Mouse (Mus musculus) left cerebral cortex, adult 18-20 months (tissue): ENCODE results near the gene Plekha3. TPM values are rescaled to one million over a fixed set of nuclear protein-coding genes. Genes with fewer than 3 reads are reported as not detected.

Source experiments
- DNase-seq, 2 experiments: peaks; one replicate each; pipeline ENCODE4 v3.0.0; 2021 to 2022; ENCODE audit warnings: low spot score in 2 of 2, mixed read lengths in 1 of 2
- long read RNA-seq, 2 experiments: library from polyadenylated mRNA; stranded (forward); transcript quantifications; one replicate each; pipeline ENCODE4 v2.0.0; 2021
- total RNA-seq, 2 experiments: library from RNA; stranded (reverse); gene quantifications; 2 replicates each; pipeline ENCODE4 v1.2.3; 2021

Gene Plekha3
- 10 to 100 TPM; 39.9 to 43.4 TPM for total RNA-seq
- long read RNA-seq, experiment 1, transcript Plekha3-201 (8 exons, 2,534 nt), result major isoform, 75 of 82 reads
- long read RNA-seq, experiment 1, partial matches to known transcripts, result 2 of 82 reads
- long read RNA-seq, experiment 1, other reads (novel, unspliced or antisense), result 5 of 82 reads
- long read RNA-seq, experiment 2, transcript Plekha3-201 (8 exons, 2,534 nt), result major isoform, 57 of 58 reads
- long read RNA-seq, experiment 2, partial matches to known transcripts, result 0 of 58 reads
- long read RNA-seq, experiment 2, other reads (novel, unspliced or antisense), result 1 of 58 reads

DNA sequence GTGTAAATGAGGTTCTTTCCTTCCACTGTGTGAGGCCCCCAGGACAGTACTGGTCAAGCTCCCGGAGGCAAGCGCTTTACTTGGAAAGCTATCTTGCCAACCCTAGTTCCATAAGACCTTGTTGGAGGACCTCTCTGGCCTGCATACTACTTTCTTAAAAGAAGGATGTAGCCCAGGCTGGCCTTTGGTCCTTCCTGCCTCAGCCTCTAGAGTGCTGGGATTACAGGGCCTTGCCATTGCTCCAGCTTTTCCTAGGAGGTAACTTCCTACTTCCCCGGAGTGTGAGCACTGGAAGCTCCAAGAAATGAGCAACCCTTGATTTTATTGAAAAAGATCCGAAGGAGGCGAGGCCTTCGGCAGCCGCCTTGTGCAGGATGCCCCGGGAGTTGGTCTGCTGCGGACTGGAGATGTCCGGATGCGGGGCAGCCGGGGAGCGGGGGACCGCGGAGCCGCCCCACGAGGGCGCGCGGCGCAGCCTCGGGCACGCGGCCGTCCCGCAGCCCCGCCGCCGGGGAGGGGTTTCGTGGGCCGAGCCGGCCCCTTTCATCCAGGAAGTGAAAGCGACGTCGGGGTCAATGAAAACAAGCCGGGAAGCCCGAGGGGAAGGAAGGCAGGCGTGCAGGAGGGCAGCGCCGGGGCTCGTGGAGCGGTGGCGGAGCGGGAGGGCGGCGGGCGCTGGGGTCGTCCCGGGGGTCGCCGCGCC, at the start of gene Plekha3:
Gene Plekha3 (plus strand): TSS at position 557 of the 703 bp plus-strand sequence.
- peak; percentile 80 to 88 for DNase-seq

DNA sequence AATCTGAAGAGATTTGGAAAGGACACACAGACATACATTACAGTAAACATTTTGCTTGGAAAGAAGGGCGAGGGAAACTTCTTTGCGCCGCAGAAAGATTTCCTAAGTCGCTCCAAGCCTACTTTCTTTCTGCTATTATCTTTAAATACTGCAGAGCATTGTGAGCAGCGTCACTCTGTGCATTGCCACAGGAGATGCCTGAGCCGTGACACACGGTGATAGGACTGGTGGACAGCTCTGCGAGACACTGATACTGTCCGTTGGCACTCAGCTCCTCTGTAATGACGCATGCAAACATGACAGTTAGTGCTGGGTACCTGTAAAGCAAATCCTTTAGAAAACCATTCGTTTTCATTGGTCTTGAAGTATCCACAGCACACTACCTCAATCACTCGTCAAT, 44.8 kb upstream of the Plekha3 start:
- no peak for DNase-seq

DNA sequence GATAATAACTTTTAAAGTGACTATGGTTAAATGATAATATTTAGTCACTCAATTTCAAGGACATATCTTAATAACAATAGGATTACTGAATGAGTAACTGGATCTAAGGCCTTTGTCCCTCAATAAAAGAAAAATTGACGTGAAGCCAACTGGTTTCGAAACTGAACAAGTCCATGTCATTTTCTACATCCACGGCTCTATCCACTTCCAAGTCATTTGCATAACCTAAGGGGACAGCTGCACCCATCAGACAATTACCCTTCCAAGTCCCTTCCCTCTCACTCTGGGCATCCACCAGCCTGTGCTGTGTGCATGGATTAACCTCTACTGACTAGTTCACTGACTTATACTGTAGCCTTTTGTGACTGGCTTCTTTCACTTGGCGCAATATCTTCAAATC, 43.5 kb upstream of the Plekha3 start:
- DNase-seq, result no peak

- DNase-seq, result no peak
Measured at GRCm38 (mm10) chr2:76639637-76640036, 35.4 kb upstream of the Plekha3 start.

DNA sequence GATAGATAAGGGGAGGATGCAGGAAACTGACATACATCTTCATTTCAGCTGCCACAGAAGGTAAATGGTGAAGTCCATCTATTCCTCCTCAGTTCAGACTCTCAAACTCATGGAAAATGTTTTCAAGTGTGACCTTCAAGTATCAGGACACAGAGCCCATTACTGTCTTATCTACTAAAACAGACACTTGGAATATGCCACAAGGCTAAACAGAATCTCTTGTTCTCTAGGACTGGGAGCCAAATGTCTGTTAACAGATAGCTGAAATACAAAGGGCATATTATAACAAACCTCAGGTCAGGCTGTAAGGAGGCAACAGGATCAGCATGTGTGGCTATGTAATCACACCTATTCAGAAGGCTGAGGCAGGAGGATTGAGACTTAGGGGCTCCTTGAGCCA, 31.3 kb upstream of the Plekha3 start:
- DNase-seq, result no peak

DNA sequence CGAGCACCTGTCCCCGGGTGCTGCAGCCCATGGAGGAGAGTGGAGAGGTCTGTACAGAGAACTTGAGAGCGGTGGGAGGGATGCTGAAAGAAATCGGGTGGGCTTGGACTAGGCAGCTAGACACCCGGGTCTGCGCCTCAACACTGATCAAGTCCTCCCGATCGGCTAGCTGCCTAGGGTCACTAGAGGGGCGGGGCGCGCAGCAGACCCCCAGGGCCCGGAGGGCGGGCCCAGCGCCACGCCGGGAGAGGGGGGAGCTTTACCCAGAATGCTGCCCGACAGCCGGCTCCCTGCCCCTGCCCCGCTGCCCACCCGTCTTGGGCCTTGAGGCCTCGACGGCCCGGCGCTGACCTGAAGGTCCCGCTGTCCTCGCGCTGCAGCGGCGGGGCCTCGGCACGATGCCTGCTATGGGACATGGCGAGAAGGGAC, 27.6 kb upstream of the Plekha3 start:
- no peak for DNase-seq

DNA sequence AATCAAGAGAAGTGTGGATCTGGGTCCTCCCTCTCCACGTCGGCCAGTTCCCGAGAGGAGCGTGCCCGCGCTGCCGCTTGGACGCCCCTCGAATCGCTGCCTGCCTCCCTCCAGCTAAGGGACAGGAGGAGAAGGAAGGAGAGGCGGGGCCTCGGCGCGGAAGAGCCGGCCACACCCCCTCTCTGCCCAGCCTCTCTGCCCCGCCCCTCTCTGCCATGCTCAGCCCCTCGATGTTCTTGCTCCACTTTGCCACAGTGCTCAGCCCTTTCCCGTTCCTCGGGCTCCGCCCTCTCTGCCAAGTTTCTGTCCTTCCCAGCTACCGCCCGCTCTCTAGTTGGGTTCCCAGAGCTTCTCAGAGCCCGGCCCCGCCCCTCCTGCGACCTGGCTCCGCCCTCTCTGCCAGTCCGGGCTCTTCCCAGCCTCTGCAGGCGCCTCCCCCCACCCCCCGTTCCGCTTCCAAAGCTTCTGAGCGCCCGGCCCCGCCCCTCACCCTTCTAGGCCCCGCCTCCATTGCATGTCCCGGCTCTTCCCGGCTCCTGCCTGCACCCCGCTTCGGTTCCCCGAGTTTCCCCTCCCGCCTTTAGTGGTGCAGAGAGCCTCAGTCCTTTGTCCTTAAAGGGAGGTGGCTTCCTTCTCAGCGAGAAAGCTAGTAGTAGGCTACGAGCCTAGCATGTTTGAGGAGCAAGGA, 27.1 kb upstream of the Plekha3 start, which contains the start of the genes Prkra and Pjvk:
Gene Prkra (minus strand): TSS at position 133 of the 688 bp plus-strand sequence.
Gene Pjvk (plus strand): TSS at position 594 of the 688 bp plus-strand sequence.
- peak; percentile 92 to 94 for DNase-seq

DNA sequence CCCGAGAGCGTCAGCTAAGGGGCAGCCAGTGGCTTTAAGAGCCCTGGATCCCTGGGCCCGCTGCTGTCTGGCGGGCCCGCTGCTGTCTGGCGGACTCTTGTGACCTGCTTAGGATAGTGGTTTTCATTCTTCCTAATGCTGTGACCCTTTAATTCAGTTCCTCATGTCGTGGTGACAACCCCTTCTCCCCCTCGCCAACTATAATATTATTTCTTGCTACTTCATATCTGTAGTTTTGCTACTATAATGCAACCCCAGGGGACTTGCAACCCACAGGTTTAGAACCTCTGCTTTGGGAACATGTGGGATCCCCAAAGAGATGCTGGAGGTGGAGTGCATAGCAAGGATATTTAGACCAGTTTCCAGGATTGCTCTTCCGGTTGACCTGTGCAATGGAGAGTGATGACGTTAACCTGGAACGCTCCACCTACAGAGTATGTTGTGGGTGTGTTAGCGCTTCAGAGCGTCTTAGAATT, 26.4 kb upstream of the Plekha3 start:
- no peak for DNase-seq

- no peak for DNase-seq
Measured at GRCm38 (mm10) chr2:76653070-76653469, 22.0 kb upstream of the Plekha3 start.

DNA sequence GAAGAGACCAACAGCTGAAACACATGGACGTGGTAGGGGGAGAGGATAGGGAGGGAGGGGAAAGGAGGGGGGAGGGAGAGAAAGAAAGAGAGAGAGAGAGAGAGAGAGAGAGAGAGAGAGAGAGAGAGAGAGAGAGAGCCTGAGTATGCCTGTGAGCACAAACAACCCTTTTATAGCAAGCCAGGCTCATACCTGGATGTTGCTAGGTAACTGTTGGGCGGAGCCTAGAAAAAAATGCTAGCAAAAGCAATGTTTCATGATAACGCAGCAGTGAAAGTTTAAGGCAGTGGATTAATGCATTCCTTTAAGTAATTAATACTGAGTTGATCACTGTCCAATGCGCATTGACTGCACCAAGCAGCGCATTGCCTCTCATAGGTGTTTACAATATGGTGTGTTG, 20.4 kb upstream of the Plekha3 start:
- DNase-seq, result no peak

GRCm38 (mm10) chr2:76655444-76655843, 19.6 kb upstream of the Plekha3 start:
- DNase-seq, result no peak

- DNase-seq, result no peak
Measured at GRCm38 (mm10) chr2:76655982-76656381, 19.1 kb upstream of the Plekha3 start.

GRCm38 (mm10) chr2:76658551-76658950, 16.5 kb upstream of the Plekha3 start:
- DNase-seq, result no peak

- no peak for DNase-seq
Measured at GRCm38 (mm10) chr2:76659419-76659818, 15.7 kb upstream of the Plekha3 start.

DNA sequence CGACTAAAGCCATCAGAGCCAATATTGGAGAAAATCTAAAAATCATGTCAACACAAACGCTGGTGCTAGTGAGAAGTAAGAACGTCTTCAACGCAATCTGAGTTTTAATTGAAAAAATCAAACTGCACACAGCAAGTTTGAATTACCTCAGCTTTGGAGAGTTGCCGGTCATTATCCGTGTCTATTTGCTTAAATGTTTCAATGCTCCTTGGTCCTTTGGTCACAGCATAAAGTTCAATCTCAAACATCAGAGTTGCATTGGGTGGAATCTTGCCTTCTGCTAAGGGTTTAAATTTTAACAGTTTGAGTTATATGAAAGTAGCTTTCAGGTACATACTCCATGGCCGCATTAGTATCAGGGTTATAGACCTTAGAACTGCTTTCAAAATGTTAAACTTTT, 9.6 kb upstream of the Plekha3 start:
- DNase-seq, result no peak

- DNase-seq, result no peak
Measured at GRCm38 (mm10) chr2:76667200-76667599, 7.9 kb upstream of the Plekha3 start.

GRCm38 (mm10) chr2:76671641-76672040, 3.4 kb upstream of the Plekha3 start:
- DNase-seq, result no peak

- DNase-seq, result no peak
Measured at GRCm38 (mm10) chr2:76672134-76672745, 2.8 kb upstream of the Plekha3 start.

DNA sequence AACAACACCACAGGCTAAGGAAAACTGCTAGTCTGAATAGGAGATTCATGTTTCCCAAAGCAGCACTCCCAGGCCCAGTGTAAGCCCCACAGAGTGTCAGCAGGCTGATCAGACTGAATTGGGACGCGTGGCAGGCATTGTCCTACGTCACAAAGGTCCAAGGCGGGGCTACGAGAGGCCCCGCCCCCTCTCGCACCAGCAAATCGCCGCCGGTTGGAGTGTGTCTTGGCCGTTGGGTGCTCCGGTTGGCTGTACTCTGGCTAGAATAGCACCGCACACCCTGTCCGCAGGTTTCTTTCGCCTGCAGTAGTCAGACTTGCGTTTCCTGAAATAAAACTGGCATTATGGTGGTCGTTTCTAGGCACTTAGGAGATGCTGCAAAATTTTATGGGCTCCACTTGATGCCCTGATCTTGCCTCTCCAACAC, 2.1 kb upstream of the Plekha3 start, which contains the start of gene Fkbp7:
Gene Fkbp7 (minus strand): TSS at position 151 of the 427 bp plus-strand sequence.
- peak; percentile 79 to 89 for DNase-seq

GRCm38 (mm10) chr2:76673472-76674081, 1.5 kb upstream of the Plekha3 start:
- DNase-seq, result no peak

DNA sequence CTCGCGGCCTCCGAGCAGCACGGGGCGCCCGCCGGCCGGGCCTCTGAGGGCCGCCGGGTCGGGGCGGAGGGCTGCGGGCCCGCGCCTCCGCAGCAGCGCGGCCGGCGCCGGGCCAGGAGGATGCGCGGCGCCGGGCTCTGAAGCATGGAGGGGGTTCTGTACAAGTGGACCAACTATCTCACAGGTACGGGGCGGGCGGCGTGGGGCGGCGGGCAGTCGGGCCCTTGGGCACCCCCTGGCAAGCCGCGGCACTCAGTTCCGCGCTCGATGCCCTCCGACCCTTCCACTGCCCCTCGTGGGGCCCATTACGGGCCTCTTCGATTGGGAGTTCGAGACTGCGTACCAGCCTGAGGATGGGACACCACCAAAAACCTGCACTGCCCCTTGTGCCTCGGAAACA, 370 bp downstream of the Plekha3 start:
- no peak for DNase-seq
